Mouse (Mus musculus) CH12.LX (cell line): ENCODE measurements around the gene Lrrc73.

ENCODE experiments used
- CTCF ChIP-seq, 2 experiments: IDR thresholded peaks in 1 of 2; conservative IDR thresholded peaks in 1 of 2; 2 replicates each; pipeline ENCODE4 v1.5.1; 2011 to 2012; ENCODE audit warnings: low read depth in 2 of 2, low read length in 2 of 2, improper control_type of control experiment in 1 of 2, inconsistent platforms in 1 of 2, mild to moderate bottlenecking in 1 of 2, moderate library complexity in 1 of 2
- ETS1 ChIP-seq: conservative IDR thresholded peaks from 2 replicates; pipeline ENCODE4 v1.6.1; 2012; ENCODE audit warnings: low read depth, mild to moderate bottlenecking, inconsistent platforms, low read length, improper control_type of control experiment, moderate library complexity
- NELFE ChIP-seq: IDR thresholded peaks from 2 replicates; pipeline ENCODE4 v1.6.1; 2011; ENCODE audit warnings: low read depth, low read length, improper control_type of control experiment
- POLR2A ChIP-seq: IDR thresholded peaks from 2 replicates; pipeline ENCODE4 v1.6.1; 2011; ENCODE audit warnings: low read depth, mild to moderate bottlenecking, improper control_type of control experiment, low read length
- RAD21 ChIP-seq: IDR thresholded peaks from 2 replicates; pipeline ENCODE4 v1.6.1; 2011; ENCODE audit warnings: low read depth, mild to moderate bottlenecking, low read length, improper control_type of control experiment, moderate library complexity
- SMC3 ChIP-seq: IDR thresholded peaks from 2 replicates; pipeline ENCODE4 v1.6.1; 2011; ENCODE audit warnings: low read depth, low read length, improper control_type of control experiment
- USF2 ChIP-seq: conservative IDR thresholded peaks from 2 replicates; pipeline ENCODE4 v1.6.1; 2011; ENCODE audit warnings: low read depth, low read length, improper control_type of control experiment
- ZC3H11A ChIP-seq: IDR thresholded peaks from 2 replicates; pipeline ENCODE4 v1.6.1; 2012; ENCODE audit warnings: low read depth, mild to moderate bottlenecking, inconsistent platforms, low read length, improper control_type of control experiment
- ZMIZ1 ChIP-seq: IDR thresholded peaks from 2 replicates; pipeline ENCODE4 v1.6.1; 2012; ENCODE audit warnings: low read depth, mild to moderate bottlenecking, inconsistent platforms, low read length, improper control_type of control experiment

- TF ChIP-seq POLR2A (no peak), USF2 (no peak), NELFE (no peak), CTCF (conservative IDR thresholded peaks at IDR 0.05 in 1 of 2, IDR thresholded peaks at IDR 0.05 in 1 of 2; ENCODE audit: low read depth in 2 of 2, low read length in 2 of 2) (no peak), RAD21 (no peak), ZC3H11A (no peak), SMC3 (no peak), ETS1 (no peak), ZMIZ1 (no peak)
These were observed 17.3 kb upstream of the Lrrc73 start for GRCm38 (mm10) chr17:46236067-46236466.
